Mouse (Mus musculus) testis, adult 2 months (tissue): ENCODE results near the gene Abca1. TPM values are rescaled to one million over a fixed set of nuclear protein-coding genes. Genes with fewer than 3 reads are reported as not detected.

Experiments used
- H3K27ac ChIP-seq: fragments of 200-500 bp; 2 replicates; pipeline ENCODE4 v1.5.1; 2012; ENCODE audit warnings: low read depth, low read length; ENCODE audit not compliant: control insufficient read depth, insufficient read depth
- H3K27me3 ChIP-seq: fragments of 200-500 bp; 2 replicates; pipeline ENCODE4 v1.6.1; 2012; ENCODE audit warnings: mild to moderate bottlenecking, low read length, moderate library complexity; ENCODE audit not compliant: control insufficient read depth, insufficient read depth
- H3K36me3 ChIP-seq: fragments of 200-500 bp; 2 replicates; pipeline ENCODE4 v1.6.1; 2012; ENCODE audit warnings: mild to moderate bottlenecking, low read length; ENCODE audit not compliant: control insufficient read depth, insufficient read depth
- H3K4me1 ChIP-seq: fragments of 200-500 bp; 2 replicates; pipeline ENCODE4 v1.6.1; 2012; ENCODE audit warnings: low read length; ENCODE audit not compliant: control insufficient read depth, insufficient read depth
- H3K4me3 ChIP-seq: fragments of 200-500 bp; 2 replicates; pipeline ENCODE4 v1.5.1; 2012; ENCODE audit warnings: low read depth, mild to moderate bottlenecking, low read length, moderate library complexity, mixed read lengths; ENCODE audit not compliant: control insufficient read depth
- CTCF ChIP-seq: fragments of 200-500 bp; IDR thresholded peaks from 2 replicates; pipeline ENCODE4 v1.5.1; 2012; ENCODE audit warnings: low read depth, mild to moderate bottlenecking, inconsistent platforms, low read length, moderate library complexity; ENCODE audit not compliant: control insufficient read depth, insufficient read depth, insufficient replicate concordance
- POLR2A ChIP-seq: fragments of 200-500 bp; IDR thresholded peaks from 2 replicates; pipeline ENCODE4 v1.6.1; 2012; ENCODE audit warnings: low read depth, mild to moderate bottlenecking, inconsistent platforms, low read length, moderate library complexity; ENCODE audit not compliant: control insufficient read depth
- polyA plus RNA-seq: library from polyadenylated mRNA; depleted of rRNA; stranded (reverse); fragments of >200 nt; gene quantifications from 2 replicates; pipeline ENCODE4 v1.2.3, GENCODE M21; 2012; rRNA removed

The Abca1 gene
- polyA plus RNA-seq, result 5.0 and 9.8 TPM in 2 replicates

DNA sequence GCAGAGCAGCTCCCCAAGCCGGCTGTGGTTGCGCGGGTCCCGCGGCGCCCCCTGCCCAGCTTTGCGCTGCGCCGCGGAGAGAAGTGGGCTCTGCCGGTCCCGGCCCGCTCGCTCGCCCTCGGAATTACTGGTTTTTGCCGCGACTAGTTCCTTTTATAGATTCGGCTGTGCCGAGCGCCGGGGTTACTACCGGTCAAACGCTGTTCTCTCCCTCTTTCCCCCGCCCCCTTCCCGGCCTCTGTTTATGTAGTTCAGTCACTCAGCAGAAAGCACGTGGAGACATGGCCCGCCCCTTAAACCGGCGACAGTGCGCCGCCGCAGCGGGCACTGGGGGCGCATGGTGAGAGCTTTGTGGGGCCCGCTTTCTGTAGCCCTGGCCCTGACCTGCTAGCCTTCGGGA is at the start of gene Abca1:
TSS of gene Abca1 (minus strand) at position 129 of the 400 bp plus-strand sequence.
- H3K27me3 ChIP-seq, result no peaks in the 10 kb centered on the region
- TF ChIP-seq CTCF, result no peak
- peak; percentile 65; the same call in 1 of the 2 replicates for TF ChIP-seq POLR2A
- no peaks in the 10 kb centered on the region for H3K36me3 ChIP-seq
- H3K27ac ChIP-seq, result peak within 1 kb of the TSS; percentile 73
- H3K4me1 ChIP-seq, result peaks cover 2% of the 10 kb centered on the region
- peak within 1 kb of the TSS; percentile 86 for H3K4me3 ChIP-seq

DNA sequence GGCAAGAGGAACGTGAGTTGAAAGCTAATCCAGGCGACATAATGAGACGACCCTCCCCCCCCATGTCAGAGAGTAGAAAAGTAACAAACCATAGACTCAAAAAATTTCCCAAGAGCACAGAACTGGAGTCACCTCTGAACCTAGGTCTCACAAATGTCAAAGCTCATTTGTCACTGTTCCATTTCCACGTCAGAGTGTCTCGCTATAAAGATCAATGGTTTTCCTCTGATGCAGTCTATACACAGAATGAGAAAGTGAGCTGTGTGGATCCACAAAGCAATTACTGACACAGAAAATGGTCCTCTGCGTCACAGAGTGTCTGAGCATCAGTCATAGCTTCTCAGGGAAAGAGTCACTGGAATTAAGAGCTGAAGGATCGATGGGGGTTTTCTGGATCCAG is 44.8 kb upstream of the Abca1 start:
- no peaks in the 10 kb centered on the region for H3K36me3 ChIP-seq
- TF ChIP-seq POLR2A, result no peak
- no peak for TF ChIP-seq CTCF
- no peak overlapping the region for H3K4me3 ChIP-seq
- H3K27ac ChIP-seq, result no peak overlapping the region
- H3K4me1 ChIP-seq, result no peaks in the 10 kb centered on the region
- H3K27me3 ChIP-seq, result no peaks in the 10 kb centered on the region

DNA sequence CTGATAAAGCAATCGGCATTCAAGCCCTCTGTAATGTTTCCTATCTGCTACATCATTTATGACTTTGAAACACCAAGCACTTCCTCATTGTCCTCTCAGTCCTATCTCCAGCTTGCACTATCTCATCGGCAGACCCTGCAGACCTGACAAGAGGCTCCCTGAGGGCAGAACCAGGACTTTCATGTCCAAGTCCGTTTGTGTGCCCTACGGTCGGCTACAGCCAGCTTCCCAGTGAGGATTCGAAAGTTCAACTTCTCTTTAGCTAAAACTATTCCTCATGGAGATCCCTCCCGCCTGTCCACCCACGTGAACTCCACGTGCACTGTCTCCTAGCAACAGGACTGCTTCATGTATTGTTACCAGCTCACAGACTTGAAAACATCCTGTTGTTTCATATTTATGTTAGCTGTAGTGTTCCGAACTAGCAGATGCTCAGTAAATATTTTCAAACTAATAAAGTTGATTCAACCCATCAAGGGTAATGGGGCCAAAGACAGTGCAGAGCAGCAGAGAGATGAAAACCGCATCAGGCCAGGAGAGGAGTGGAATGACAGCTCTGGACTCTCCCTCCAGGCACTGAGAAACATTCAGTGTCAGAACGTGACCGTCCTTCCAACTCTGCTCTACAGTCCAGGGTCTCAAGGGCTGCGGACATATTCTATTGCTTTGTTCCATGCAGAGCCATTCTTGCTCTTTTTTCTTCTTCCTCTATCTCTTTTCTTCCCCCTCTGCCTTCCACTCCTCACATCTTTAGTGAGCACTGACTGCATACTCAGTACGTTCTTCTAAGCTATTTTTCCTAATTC is 44.1 kb upstream of the Abca1 start:
- Histone ChIP-seq H3K27me3 (no peaks in the 10 kb centered on the region), H3K4me1 (no peaks in the 10 kb centered on the region), H3K27ac (no peak overlapping the region), H3K36me3 (no peaks in the 10 kb centered on the region), H3K4me3 (no peak overlapping the region)
- no peak for TF ChIP-seq POLR2A
- no peak for TF ChIP-seq CTCF

DNA sequence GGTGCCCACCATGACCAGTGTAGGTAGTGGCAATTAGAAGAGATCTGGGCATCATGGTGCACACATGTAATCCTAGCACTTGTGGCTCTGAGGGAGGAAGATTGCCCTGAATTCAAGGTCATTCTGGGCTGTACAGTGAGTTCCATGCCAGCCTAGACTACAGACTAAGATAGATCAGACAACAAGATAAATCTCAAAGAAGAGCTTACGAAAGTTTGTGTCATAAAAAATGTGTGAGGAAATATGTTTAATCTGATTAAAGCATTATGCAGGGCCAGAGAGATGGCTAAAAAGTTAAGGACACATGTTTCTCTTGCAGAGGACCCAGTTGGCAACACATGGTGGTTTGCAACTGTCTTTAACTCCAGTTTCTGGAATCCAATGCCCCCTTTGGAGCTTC is 40.6 kb upstream of the Abca1 start:
- Histone ChIP-seq H3K27ac (no peak overlapping the region), H3K4me1 (peaks cover 2% of the 10 kb centered on the region; the same call in 1 of the 2 replicates), H3K36me3 (no peaks in the 10 kb centered on the region), H3K4me3 (no peak overlapping the region), H3K27me3 (no peaks in the 10 kb centered on the region)
- no peak for TF ChIP-seq POLR2A
- no peak for TF ChIP-seq CTCF

DNA sequence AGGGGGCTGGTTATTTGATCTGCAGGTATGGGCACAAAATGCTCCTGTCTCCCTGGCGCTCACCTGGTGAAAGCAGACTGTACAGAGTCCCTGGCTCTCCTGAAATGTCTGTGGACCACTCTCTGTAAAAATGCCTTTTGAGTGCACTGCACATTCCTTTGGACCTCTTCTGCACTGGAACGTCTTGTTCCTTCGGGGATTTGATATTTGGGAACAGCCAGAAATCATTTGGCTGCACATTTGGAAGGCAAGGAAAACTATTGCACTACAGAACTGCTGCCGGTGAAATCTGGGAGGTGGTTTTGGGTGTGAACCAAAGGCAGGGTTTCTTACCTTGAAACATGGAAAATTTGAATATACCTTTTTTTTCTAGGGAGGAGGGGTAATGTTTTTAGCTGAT is 38.1 kb upstream of the Abca1 start:
- Histone ChIP-seq H3K36me3 (no peaks in the 10 kb centered on the region), H3K27me3 (no peaks in the 10 kb centered on the region), H3K4me3 (no peak overlapping the region), H3K4me1 (peaks cover 2% of the 10 kb centered on the region; the same call in 1 of the 2 replicates), H3K27ac (peak overlapping the region; percentile 85)
- TF ChIP-seq POLR2A (no peak), CTCF (no peak)

DNA sequence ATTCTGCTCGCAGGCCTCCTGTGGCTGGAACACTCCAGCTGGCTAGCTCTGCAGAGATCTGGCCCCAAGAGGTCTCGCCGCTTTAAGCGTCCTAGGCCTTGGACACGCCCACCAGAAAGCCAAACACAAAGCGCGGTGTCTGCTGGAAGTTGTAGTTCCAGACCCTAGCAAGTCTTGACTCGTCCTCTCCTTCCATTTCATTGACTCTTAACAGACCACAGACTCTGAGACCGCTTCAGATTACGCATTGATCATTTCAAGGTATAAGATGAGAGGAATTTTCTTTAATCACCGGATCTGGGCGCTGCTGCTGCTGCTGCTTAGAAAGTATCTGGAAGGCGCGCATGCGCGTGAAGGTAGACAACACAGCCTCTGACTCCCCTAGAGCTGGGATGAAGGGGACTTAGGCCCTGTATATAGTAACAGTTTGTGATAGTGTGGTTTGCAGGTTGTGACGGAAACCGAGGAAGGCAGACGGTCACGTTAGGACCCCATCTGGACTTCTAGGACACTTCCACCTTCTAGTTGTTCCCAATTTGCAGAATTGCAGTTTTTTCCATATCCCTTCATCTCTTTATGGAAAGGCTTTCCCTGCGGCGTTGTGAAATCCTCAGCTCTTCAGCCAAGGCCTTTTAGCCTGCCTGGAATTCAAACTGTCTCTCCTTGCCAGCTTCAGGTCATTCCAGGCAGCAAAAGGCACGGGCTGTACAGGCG is 36.5 kb upstream of the Abca1 start:
- no peaks in the 10 kb centered on the region for H3K36me3 ChIP-seq
- TF ChIP-seq CTCF (no peak), POLR2A (peak; percentile 17; the same call in 1 of the 2 replicates)
- peaks cover 2% of the 10 kb centered on the region; the same call in 1 of the 2 replicates for H3K4me1 ChIP-seq
- H3K27me3 ChIP-seq, result no peaks in the 10 kb centered on the region
- peak overlapping the region; percentile 65 for H3K4me3 ChIP-seq
- H3K27ac ChIP-seq, result peak overlapping the region; percentile 67

DNA sequence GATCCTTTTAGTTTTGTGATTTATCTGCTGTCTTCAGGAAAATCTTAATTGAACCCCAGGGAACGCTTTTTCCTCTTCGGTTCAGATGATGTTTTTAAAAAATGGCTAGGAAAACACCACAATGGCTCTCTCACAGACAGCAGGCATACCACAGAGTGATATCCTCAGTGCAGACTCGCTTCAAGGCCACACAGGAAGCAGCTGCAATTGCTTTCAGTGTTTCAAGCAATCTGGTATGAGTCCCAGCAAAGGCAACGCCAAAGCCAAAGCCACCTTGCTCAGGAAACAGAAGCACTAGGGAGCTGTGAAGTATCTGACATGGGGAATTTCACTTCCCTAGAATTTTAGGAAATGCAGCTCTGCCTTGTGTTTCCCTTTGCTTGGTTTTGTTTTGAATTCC is 27.4 kb upstream of the Abca1 start:
- H3K36me3 ChIP-seq, result no peaks in the 10 kb centered on the region
- H3K27me3 ChIP-seq, result no peaks in the 10 kb centered on the region
- TF ChIP-seq POLR2A (no peak), CTCF (no peak)
- H3K4me1 ChIP-seq, result peaks cover 2% of the 10 kb centered on the region; the same call in 1 of the 2 replicates
- H3K27ac ChIP-seq, result peak overlapping the region; percentile 64
- H3K4me3 ChIP-seq, result no peak overlapping the region
